Mouse (Mus musculus) layer of hippocampus, adult 2 months (tissue): ENCODE results near the gene Pon3. TPM values are rescaled to one million over a fixed set of nuclear protein-coding genes. Genes with fewer than 3 reads are reported as not detected.

Source experiments
- DNase-seq, 2 experiments: peaks; one replicate each; pipeline ENCODE4 v3.0.0; 2022; ENCODE audit warnings: low spot score in 2 of 2
- H3K27ac ChIP-seq: fragments of 200-600 bp; 2 replicates; pipeline ENCODE4 v1.8.1; 2022
- H3K4me3 ChIP-seq: fragments of 200-600 bp; 2 replicates; pipeline ENCODE4 v1.8.1; 2022; ENCODE audit warnings: mild to moderate bottlenecking
- CTCF ChIP-seq: fragments of 200-600 bp; conservative IDR thresholded peaks from 2 replicates; pipeline ENCODE4 v1.8.1; 2022; ENCODE audit warnings: antibody characterized with exemption, mild to moderate bottlenecking, moderate library complexity
- total RNA-seq, 2 experiments: library from RNA; stranded (reverse); gene quantifications; 2 replicates each; pipeline ENCODE4 v1.2.3; 2021

Gene Pon3
- total RNA-seq, 2 experiments from 2014 or later: 2.5 to 3.3 TPM

GRCm38 (mm10) chr6:5187586-5187985 lies 68.5 kb downstream of the Pon3 start:
- TF ChIP-seq CTCF: no peak
- no peak for DNase-seq
- Histone ChIP-seq H3K4me3 (no peak overlapping the region), H3K27ac (no peak overlapping the region)

GRCm38 (mm10) chr6:5186229-5186950 lies 69.7 kb downstream of the Pon3 start:
- no peak overlapping the region for H3K27ac ChIP-seq
- TF ChIP-seq CTCF: no peak
- no peak for DNase-seq
- H3K4me3 ChIP-seq: no peak overlapping the region

GRCm38 (mm10) chr6:5180645-5181044 lies 75.4 kb downstream of the Pon3 start:
- no peak for TF ChIP-seq CTCF
- Histone ChIP-seq H3K27ac (no peak overlapping the region), H3K4me3 (no peak overlapping the region)
- no peak for DNase-seq

GRCm38 (mm10) chr6:5179189-5179588 lies 76.9 kb downstream of the Pon3 start:
- Histone ChIP-seq H3K4me3 (no peak overlapping the region), H3K27ac (no peak overlapping the region)
- TF ChIP-seq CTCF: no peak
- no peak for DNase-seq

- peak overlapping the region; percentile 48 for H3K4me3 ChIP-seq
- peak; percentile 11 to 19 for DNase-seq
- TF ChIP-seq CTCF: peak; percentile 49
- H3K27ac ChIP-seq: no peak overlapping the region
Measured at GRCm38 (mm10) chr6:5177967-5178891, 77.9 kb downstream of the Pon3 start.

- H3K27ac ChIP-seq: no peak overlapping the region
- H3K4me3 ChIP-seq: no peak overlapping the region
- DNase-seq: no peak
- no peak for TF ChIP-seq CTCF
Measured at GRCm38 (mm10) chr6:5174179-5174812, 81.8 kb downstream of the Pon3 start.

GRCm38 (mm10) chr6:5172571-5172970 lies 83.5 kb downstream of the Pon3 start:
- DNase-seq: no peak
- no peak overlapping the region for H3K4me3 ChIP-seq
- no peak for TF ChIP-seq CTCF
- H3K27ac ChIP-seq: no peak overlapping the region

- H3K27ac ChIP-seq: no peak overlapping the region
- TF ChIP-seq CTCF: no peak
- no peak for DNase-seq
- no peak overlapping the region for H3K4me3 ChIP-seq
Measured at GRCm38 (mm10) chr6:5171418-5171817, 84.7 kb downstream of the Pon3 start.

Other genes with a start within 250 kb of the Pon3 start
- not detected for gene Pon1, start 62.3 kb downstream of the Pon3 start, total RNA-seq
- 10 to 100 TPM; 17.9 to 19.5 TPM for gene Pon2, start 42.2 kb upstream of the Pon3 start, total RNA-seq
- under 1 TPM; 0.22 to 0.36 TPM for gene Asb4, start 127.1 kb upstream of the Pon3 start, total RNA-seq
- 10 to 100 TPM; 13.9 to 14.8 TPM for gene Pdk4, start 240.0 kb upstream of the Pon3 start, total RNA-seq